Mouse (Mus musculus) ovary, postnatal 10 days (tissue): ENCODE results near the gene Ttc7b.

Experiments used
- DNase-seq: peaks from one replicate; pipeline ENCODE4 v3.0.0; 2022; ENCODE audit warnings: low spot score

The Ttc7b gene

DNA sequence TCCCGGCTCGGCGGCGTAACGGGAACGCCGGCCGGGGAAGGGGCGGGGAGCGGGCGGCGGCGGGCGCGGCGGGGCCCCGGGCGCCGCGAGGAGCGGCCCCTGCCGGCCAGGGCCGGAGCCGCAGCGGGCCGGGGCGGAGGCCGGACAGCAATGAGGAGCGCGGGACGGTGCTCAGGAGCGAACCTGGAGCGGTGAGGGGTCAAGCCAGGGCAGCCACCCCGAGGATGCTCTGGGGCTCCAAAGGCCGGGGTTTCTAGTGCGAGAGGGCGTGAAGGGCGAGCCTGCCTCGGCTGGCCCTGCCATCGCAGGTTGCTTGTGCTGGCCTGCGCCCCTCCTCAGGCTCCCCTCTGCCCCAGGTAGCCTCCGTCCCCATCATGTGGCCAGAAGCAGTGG, at the start of gene Ttc7b:
Gene Ttc7b, minus strand, starts transcription at position 33 of the 393 bp plus-strand sequence.
- no peak for DNase-seq

- DNase-seq, result no peak
Observed at GRCm38 (mm10) chr12:100568831-100569230, 48.2 kb upstream of the Ttc7b start.

- DNase-seq, result no peak
Observed at GRCm38 (mm10) chr12:100568105-100568504, 47.5 kb upstream of the Ttc7b start.

DNA sequence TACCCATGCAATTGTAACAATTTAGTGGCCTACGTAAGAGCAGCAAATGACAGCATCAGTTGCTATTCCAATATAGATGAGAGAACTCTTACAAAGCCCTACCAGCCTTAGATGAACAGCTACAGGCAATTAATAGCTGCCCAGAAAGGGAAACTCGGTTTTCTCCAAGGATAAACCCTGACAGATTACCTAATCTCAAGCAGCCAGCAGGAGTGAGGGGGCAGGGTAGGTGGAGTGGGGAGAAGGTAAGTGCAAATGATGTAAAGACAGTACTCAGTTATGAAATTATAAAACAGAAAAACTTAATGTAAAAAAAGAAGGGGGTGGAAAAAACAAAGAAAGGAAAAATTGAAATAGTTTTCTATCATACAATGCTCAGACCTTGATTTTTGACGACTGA, 47.0 kb upstream of the Ttc7b start:
- DNase-seq, result no peak

DNA sequence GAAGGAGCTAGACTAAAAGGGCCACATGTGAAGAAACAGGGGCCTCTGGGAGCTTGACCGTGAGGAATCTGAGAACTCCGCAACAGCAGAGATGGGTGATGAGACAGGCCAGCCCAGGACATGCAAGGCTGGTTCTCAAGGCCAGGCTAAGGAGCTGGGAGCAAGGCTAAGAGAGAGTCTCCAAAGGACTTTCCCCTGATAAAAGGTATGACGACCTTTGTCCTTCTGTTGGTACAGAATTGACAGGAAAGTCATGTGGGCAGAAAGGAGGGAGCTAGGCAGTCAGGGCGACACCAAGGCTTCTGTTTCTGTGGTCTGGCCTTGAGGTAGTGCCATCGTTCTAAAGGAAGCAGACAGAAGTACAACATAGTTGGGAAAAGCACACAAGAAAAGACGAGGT, 33.0 kb upstream of the Ttc7b start:
- no peak for DNase-seq

- DNase-seq, result no peak
Observed at GRCm38 (mm10) chr12:100551972-100552371, 31.3 kb upstream of the Ttc7b start.

GRCm38 (mm10) chr12:100544194-100544567, 23.6 kb upstream of the Ttc7b start:
- no peak for DNase-seq

GRCm38 (mm10) chr12:100543437-100544193, 23.0 kb upstream of the Ttc7b start:
- DNase-seq, result no peak

DNA sequence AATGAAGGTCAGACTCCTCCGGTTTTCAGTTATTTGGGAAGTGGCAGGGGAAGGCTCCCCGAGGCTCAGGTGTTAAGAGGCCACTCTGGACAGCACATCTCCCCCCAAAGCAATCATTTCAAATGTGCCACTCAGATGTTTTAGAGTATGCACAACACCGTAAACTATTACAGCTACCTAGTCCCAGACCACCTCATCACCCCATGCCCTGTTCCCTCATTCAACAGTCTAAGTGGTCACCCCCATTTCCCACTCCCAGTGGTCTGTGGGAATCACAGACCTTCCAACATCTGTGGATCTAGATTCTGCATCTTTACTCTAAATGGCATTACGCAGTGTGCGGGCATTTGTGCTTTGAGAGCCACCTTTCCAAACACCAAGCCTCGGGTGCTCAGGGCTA, 21.9 kb upstream of the Ttc7b start:
- no peak for DNase-seq

DNA sequence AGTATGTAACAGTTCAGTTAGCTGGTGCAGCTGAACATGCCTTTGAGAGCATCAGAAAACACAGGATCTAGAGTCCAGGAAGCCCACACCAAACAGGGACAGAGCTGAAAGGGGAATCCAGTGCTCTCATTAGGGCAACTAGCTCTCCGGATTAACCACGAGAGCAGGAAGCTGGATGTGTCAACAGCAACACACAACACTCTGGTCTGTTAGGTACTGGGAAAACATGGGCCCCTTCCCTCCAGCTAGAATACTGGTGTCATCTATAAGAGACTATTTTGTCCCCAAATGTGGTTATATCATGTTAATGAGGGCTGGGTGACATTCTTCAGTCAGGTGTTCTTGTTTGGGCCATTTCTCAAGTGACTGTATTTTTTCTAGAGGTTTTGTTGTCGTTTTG, 21.4 kb upstream of the Ttc7b start:
- DNase-seq, result no peak

- no peak for DNase-seq
Observed at GRCm38 (mm10) chr12:100539158-100539714, 18.6 kb upstream of the Ttc7b start.

GRCm38 (mm10) chr12:100538445-100539157, 18.0 kb upstream of the Ttc7b start:
- no peak for DNase-seq

GRCm38 (mm10) chr12:100537091-100537490, 16.5 kb upstream of the Ttc7b start:
- DNase-seq, result no peak

DNA sequence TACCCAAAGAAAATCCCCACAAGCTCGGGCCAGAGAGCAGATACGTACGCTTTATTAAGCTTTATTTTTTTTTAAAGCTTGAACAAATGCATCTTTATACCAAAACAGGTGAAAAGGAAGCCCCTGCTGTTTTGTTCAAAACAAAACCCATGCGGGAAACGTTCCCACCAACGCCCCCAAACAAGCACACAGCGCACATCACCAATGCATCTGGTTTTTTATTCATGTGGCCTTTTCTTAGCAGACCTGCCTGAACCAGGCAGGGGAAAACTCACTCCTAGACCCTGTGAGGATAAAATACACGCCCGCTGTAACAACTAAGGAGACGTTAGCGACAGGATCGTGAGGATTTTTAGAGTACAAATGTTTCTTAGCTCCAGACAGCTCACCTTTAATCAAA, 14.4 kb upstream of the Ttc7b start:
- no peak for DNase-seq

DNA sequence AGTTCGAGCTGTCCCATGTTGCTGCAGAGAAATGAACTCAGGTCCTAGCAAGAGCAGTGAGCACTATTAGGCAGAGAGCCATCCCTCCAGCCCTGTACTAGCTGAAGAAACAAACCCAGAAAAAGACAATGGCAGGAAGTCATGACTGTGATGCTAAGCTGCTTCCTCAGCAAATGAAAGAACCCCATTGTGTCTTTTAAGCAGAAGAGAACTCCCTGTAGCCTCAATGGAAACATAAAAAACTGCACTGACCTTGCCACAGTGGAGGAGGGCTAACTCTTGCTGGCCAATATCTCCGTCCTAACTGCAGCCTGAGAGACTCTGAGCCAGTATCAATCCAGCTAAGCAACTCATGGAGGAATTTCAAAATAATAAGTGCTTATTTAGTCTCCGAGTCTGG, 13.4 kb upstream of the Ttc7b start:
- no peak for DNase-seq

GRCm38 (mm10) chr12:100533209-100533608, 12.6 kb upstream of the Ttc7b start:
- DNase-seq, result no peak

DNA sequence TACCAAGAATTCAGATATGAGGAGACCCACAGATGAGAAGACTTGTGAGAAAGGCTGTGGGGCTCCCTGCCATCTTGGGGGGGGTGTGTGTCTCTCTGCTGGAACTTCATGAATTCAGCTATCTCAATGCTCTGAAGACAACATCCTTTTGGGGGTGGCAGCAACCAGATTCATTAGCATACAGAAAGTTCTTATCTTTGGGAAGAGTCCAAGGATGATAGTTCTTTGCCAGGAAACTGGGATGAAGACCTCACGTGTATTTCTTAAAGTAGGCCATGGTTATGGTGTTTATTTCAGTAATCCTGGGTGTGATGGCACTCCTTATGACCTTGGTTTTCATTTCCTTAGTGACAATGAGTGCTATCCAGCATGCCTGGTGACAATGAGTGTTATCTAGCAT, 11.1 kb upstream of the Ttc7b start:
- DNase-seq, result no peak

DNA sequence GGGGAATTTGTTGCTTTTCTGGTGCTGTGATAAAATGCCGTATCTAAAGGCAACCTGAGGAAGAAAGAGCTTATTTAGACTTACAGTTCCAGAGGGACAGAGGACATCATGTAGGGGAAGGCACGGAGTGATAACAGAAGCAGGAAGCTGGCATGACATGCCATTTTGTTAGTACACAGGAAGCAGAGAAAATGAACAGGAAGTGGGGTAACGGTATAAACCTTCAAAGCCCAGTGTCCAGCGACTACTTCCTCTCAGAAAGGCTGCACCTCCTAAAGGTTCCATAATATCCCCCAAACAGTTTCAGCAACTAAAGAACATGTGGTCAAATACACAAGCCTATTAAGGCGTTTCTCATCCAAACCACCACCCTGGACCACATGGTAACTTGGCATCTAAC, 10.2 kb upstream of the Ttc7b start:
- DNase-seq, result no peak

GRCm38 (mm10) chr12:100529651-100530050, 9.0 kb upstream of the Ttc7b start:
- no peak for DNase-seq

DNA sequence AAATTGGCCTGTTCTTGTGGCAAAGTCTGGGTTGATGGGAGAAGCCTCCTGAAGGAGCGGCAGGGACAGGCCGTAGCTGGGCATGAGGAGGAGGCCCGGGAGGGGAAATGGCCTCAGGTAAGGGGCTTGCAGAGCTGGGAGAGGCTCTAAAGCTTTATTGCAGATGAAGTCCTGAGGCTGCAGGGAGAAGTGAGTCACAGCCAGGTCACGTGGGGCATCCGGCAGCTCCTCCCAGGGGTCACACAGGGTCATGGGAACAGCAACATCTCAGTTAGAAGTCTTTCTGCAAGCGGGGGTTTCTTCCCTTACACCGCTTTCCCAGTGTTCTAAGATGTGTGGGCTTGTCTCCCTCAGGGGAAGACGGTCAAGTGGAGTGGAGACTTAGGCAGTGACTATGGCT, 8.5 kb upstream of the Ttc7b start:
- DNase-seq, result no peak

- DNase-seq, result no peak
Observed at GRCm38 (mm10) chr12:100528246-100528645, 7.6 kb upstream of the Ttc7b start.

DNA sequence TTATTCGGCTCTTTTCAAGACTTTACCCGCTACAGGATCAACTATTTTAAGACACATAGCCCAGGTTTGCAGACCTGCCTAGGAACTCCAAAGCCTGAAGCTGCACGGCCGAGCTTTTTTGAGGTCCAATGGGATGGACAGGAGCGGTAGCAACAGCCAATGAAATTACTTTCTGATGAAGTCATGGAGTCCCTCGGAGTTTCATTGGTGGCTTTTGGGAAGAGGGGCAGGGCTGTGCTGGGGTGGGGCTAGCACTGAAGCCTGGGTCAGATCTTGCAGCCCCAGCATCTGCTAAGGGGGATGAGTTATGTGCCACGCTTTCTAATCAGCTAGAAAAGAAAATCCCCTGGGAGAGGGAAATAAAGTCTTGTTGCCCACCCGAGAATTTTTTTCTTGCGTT, 7.1 kb upstream of the Ttc7b start:
- no peak for DNase-seq

GRCm38 (mm10) chr12:100527241-100527640, 6.6 kb upstream of the Ttc7b start:
- no peak for DNase-seq
